ENCODE assay signal across 8 mouse cellular contexts in the genomic region with DNA sequence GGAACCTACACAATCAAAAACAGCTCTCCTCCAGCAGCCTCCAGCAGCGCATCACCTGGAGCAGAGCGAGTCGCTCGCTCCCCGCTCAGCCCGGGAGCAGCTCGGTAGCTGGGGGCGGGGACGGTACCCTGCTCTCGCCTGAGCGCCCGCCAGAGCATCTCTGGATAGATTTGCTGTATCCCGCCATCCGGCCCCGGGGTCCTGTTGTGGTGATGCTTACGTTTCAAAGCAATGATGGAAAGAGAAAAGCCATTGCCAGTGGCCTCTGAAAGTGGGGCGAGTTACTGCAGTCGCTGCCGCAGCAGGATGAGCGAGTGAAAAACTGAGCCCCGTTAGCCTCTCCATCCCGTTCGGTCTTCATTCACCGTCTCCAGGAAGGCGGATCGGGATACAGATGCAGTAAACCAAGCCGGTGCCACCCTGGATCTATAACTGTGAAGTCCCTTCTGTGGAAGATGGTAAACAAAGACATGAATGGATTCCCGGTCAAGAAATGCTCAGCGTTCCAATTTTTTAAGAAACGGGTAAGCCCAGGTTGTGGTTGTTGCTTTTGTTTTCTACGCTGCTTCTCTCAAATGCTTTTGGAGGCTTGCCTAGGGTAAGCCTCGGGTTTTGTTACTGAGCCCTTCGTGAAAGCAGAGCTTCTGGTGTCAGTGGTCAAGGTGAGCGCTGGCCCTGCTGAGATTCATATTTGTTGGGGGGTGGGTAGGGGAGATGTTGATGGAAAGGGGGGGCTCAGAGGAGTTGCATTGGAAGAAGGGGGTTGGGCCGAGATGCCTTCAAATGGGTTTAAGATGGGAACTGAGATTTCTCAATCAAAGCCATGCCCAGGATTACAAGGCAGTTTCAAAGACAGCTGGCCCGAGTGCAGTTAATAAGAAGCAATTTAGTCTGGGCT. TPM values are rescaled to one million over a fixed set of nuclear protein-coding genes. Genes with fewer than 3 reads are reported as not detected.
DNase-seq lines count a peak whose midpoint lies in the region; ATAC-seq lines count a peak whose summit lies in the region.

A gene (plus strand): TSS at position 1 of the 898 bp plus-strand sequence.

- intact Hi-C loops in heart, postnatal 25 days (cut with DNase I), result no loop called here

- peak within 1 kb of the TSS; percentile 70 for H3K4me2 ChIP-seq in forebrain, embryonic 14.5 days (ENCODE audit: low read length)
- H3K4me2 ChIP-seq in midbrain, embryonic 11.5 days, result peak within 1 kb of the TSS; percentile 66
- H3K4me2 ChIP-seq in stomach, embryonic 16.5 days (ENCODE audit: low read depth, low read length), result peak within 1 kb of the TSS; percentile 71

- H3K4me3 ChIP-seq in brown adipose tissue, adult 24 weeks (ENCODE audit: insufficient read depth, low read depth, low read length), result peak within 1 kb of the TSS; percentile 48
- peak within 1 kb of the TSS; percentile 50 for H3K4me3 ChIP-seq in forebrain, embryonic 14.5 days (ENCODE audit: low read depth, low read length)
- peak within 1 kb of the TSS; percentile 38 for H3K4me3 ChIP-seq in midbrain, embryonic 11.5 days (ENCODE audit: low read depth, low read length)
- peak within 1 kb of the TSS; percentile 45 for H3K4me3 ChIP-seq in stomach, embryonic 16.5 days (replicated peaks; ENCODE audit: low read length)

- ATAC-seq in forebrain, embryonic 14.5 days, result peak; percentile 90
- peak; percentile 68 for ATAC-seq in midbrain, embryonic 11.5 days (ENCODE audit: low FRiP score)
- ATAC-seq in stomach, embryonic 16.5 days (ENCODE audit: insufficient read depth, low FRiP score), result no peak

- under 1% methylated on average over 36 of the region's 36 CpGs for WGBS in forebrain, embryonic 14.5 days
- under 1% methylated on average over 36 of the region's 36 CpGs for WGBS in midbrain, embryonic 11.5 days
- WGBS in stomach, embryonic 16.5 days, result 5% methylated on average over 36 of the region's 36 CpGs

- H3K36me3 ChIP-seq in forebrain, embryonic 14.5 days (ENCODE audit: control insufficient read depth, insufficient read depth, low read length), result no peaks in the 10 kb centered on the region
- H3K36me3 ChIP-seq in midbrain, embryonic 11.5 days (ENCODE audit: control insufficient read depth, insufficient read depth, low read length), result no peaks in the 10 kb centered on the region
- no peaks in the 10 kb centered on the region for H3K36me3 ChIP-seq in stomach, embryonic 16.5 days (ENCODE audit: control insufficient read depth, insufficient read depth, low read length)

- no peak within 1 kb of the TSS for H3K27ac ChIP-seq in brown adipose tissue, adult 24 weeks (replicated peaks; ENCODE audit: low read depth, low read length)
- peak within 1 kb of the TSS; percentile 83 for H3K27ac ChIP-seq in forebrain, embryonic 14.5 days (ENCODE audit: low read depth, low read length)
- peak within 1 kb of the TSS; percentile 10; the same call in 1 of the 2 replicates for H3K27ac ChIP-seq in midbrain, embryonic 11.5 days (ENCODE audit: low read depth, low read length)
- no peak within 1 kb of the TSS for H3K27ac ChIP-seq in stomach, embryonic 16.5 days (ENCODE audit: low read length)

- H3K27me3 ChIP-seq in forebrain, embryonic 14.5 days (replicated peaks; ENCODE audit: control insufficient read depth, insufficient read depth, low read length), result no peaks in the 10 kb centered on the region
- H3K27me3 ChIP-seq in midbrain, embryonic 11.5 days (ENCODE audit: control insufficient read depth, insufficient read depth, low read length), result no peaks in the 10 kb centered on the region
- peaks cover 7% of the 10 kb centered on the region; the same call in 1 of the 2 replicates for H3K27me3 ChIP-seq in stomach, embryonic 16.5 days (ENCODE audit: control insufficient read depth, insufficient read depth, low read length)

- no peaks in the 10 kb centered on the region for H3K9me3 ChIP-seq in forebrain, embryonic 14.5 days (replicated peaks; ENCODE audit: control insufficient read depth, low read length)
- no peaks in the 10 kb centered on the region for H3K9me3 ChIP-seq in midbrain, embryonic 11.5 days (ENCODE audit: control insufficient read depth, low read length)
- H3K9me3 ChIP-seq in stomach, embryonic 16.5 days (replicated peaks; ENCODE audit: control insufficient read depth, low read length), result no peaks in the 10 kb centered on the region

- peak; percentile 57 for DNase-seq in layer of hippocampus, adult 11-12 months (ENCODE audit: low spot score)
- no peak for DNase-seq in layer of hippocampus, adult 9-10 months (ENCODE audit: low spot score)
- DNase-seq in forebrain, embryonic 14.5 days (ENCODE audit: low spot score), result peak; percentile 75
- DNase-seq in heart, postnatal 25 days (ENCODE audit: low spot score), result no peak
- peak; percentile 66 to 71 for DNase-seq in left cerebral cortex, adult 18-20 months (ENCODE audit: low spot score in 2 of 2)
- DNase-seq in midbrain, embryonic 11.5 days (ENCODE audit: low spot score, missing footprints), result peak; percentile 96

- peaks cover 4% of the 10 kb centered on the region; the same call in 1 of the 2 replicates for H3K4me1 ChIP-seq in brown adipose tissue, adult 24 weeks (ENCODE audit: control insufficient read depth, insufficient read depth, insufficient read length, low read length)
- H3K4me1 ChIP-seq in forebrain, embryonic 14.5 days (ENCODE audit: control insufficient read depth, insufficient read depth, low read length), result peaks cover 14% of the 10 kb centered on the region
- H3K4me1 ChIP-seq in midbrain, embryonic 11.5 days (ENCODE audit: control insufficient read depth, insufficient read depth, low read length), result peaks cover 7% of the 10 kb centered on the region
- peaks cover 12% of the 10 kb centered on the region for H3K4me1 ChIP-seq in stomach, embryonic 16.5 days (ENCODE audit: control insufficient read depth, insufficient read depth, low read length)

- H3K9ac ChIP-seq in forebrain, embryonic 14.5 days (ENCODE audit: low read length), result peak within 1 kb of the TSS; percentile 74
- H3K9ac ChIP-seq in midbrain, embryonic 11.5 days (ENCODE audit: low read length), result peak within 1 kb of the TSS; percentile 62
- H3K9ac ChIP-seq in stomach, embryonic 16.5 days (ENCODE audit: low read length), result peak within 1 kb of the TSS; percentile 51

RNA-seq across cellular contexts. Expression of the gene that starts here (rescaled TPM):
- polyA plus RNA-seq in brown adipose tissue, adult 24 weeks (2012; ENCODE audit: insufficient read depth, insufficient read length, missing spikeins), result 27.6 and 37.6 TPM in 2 replicates
- 26.1 and 33.8 TPM in 2 replicates for polyA plus RNA-seq in forebrain, embryonic 14.5 days (2014; fragmentation: Nextera tagmentation; extraction: Ambion mirVana)
- total RNA-seq in heart, postnatal 25 days (2021), result 10 to 100 TPM; 46.0 to 51.8 TPM
- 100 to 1,000 TPM in 1 of 2 experiments, 10 to 100 TPM in 1; 77.2 to 101 TPM for total RNA-seq in left cerebral cortex, adult 18-20 months (2021)
- 20.8 and 25.7 TPM in 2 replicates for polyA plus RNA-seq in midbrain, embryonic 11.5 days (2014; fragmentation: Nextera tagmentation; extraction: Ambion mirVana)
- polyA plus RNA-seq in stomach, embryonic 16.5 days (2015; fragmentation: Nextera tagmentation; extraction: Ambion mirVana), result 34.3 and 35.9 TPM in 2 replicates

Comparison
In these comparisons a context has a peak if more than half of its experiments do, and no peak if none do; other contexts are left out.
1. DNase-seq: peak in layer of hippocampus, adult 11-12 months (single experiment), forebrain, embryonic 14.5 days (single experiment), left cerebral cortex, adult 18-20 months (2 of 2) and midbrain, embryonic 11.5 days (single experiment); none in layer of hippocampus, adult 9-10 months (single experiment) and heart, postnatal 25 days (single experiment).
2. H3K27ac ChIP-seq: peak in forebrain, embryonic 14.5 days (single experiment) and midbrain, embryonic 11.5 days (single experiment); none in brown adipose tissue, adult 24 weeks (single experiment) and stomach, embryonic 16.5 days (single experiment).
3. Peak in every context shown above with its lines, with median percentiles within 50 percentile points of each other: H3K4me3 ChIP-seq, H3K4me2 ChIP-seq and H3K9ac ChIP-seq.